Mouse (Mus musculus) cortical plate, adult 2 months (tissue): ENCODE measurements around the gene Miip.

Source experiments
- CTCF ChIP-seq: fragments of 200-500 bp; IDR thresholded peaks from 2 replicates; pipeline ENCODE4 v1.5.1; 2011; ENCODE audit warnings: mild to moderate bottlenecking, control low read depth, low read length; ENCODE audit not compliant: insufficient read depth; ENCODE audit errors: extremely low read depth
- POLR2A ChIP-seq: fragments of 200-500 bp; IDR thresholded peaks from 2 replicates; pipeline ENCODE4 v1.6.1; 2011; ENCODE audit warnings: mild to moderate bottlenecking, low read length, control low read depth; ENCODE audit not compliant: insufficient read depth; ENCODE audit errors: extremely low read depth

DNA sequence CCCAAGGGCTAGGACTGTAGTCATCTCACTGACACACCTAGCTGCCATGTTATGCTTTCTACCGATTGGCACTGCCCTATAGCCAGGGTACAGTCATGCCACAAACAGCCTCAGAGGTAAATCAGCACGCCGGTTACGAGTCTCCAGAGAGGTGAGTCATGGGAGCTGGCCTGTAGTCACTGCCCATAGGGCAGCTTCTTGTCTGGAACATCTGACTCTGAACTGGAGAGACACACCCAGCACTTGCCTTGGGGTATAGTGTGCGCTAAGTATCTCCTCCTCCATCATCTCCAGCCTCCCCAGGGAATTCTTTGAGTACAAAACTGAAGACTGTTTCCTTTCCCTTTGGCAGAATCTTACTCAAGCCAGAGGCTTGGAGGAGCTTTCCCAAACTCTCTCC is 37.6 kb upstream of the Miip start:
- TF ChIP-seq CTCF (no peak), POLR2A (no peak)
